Mouse (Mus musculus): ENCODE measurements around the gene Skint11.
"Not testable (repeated sequence)": the region's sequence is repeated elsewhere in the genome, so short reads cannot be mapped to it uniquely, and the experiment has no call there.

Skint11 gene

GRCm38 (mm10) chr4:114163084-114163483, at the start of gene Skint11:
Gene Skint11, plus strand, starts transcription at chr4:114163384.
- DNase-seq, result no peak

- no peak for DNase-seq
These were observed 2.0 kb upstream of the Skint11 start for GRCm38 (mm10) chr4:114161149-114161548.

- DNase-seq, result peak; percentile 1
These were observed 9.7 kb downstream of the Skint11 start for GRCm38 (mm10) chr4:114172898-114173297.

- DNase-seq, result not testable (repeated sequence)
These were observed 93.7 kb downstream of the Skint11 start for GRCm38 (mm10) chr4:114256906-114257305.

Measured in lung, postnatal 10 days (tissue).